Mouse (Mus musculus) fibroblast of lung, adult 2 months (primary cell): Measurements from ENCODE around the gene Ppard.
"Not testable (repeated sequence)": the region's sequence is repeated elsewhere in the genome, so short reads cannot be mapped to it uniquely, and the experiment has no call there.

Experiments used
- DNase-seq: peaks from one replicate; pipeline ENCODE4 v3.0.0-alpha.2; 2011; ENCODE audit warnings: low read depth

Ppard gene

DNA sequence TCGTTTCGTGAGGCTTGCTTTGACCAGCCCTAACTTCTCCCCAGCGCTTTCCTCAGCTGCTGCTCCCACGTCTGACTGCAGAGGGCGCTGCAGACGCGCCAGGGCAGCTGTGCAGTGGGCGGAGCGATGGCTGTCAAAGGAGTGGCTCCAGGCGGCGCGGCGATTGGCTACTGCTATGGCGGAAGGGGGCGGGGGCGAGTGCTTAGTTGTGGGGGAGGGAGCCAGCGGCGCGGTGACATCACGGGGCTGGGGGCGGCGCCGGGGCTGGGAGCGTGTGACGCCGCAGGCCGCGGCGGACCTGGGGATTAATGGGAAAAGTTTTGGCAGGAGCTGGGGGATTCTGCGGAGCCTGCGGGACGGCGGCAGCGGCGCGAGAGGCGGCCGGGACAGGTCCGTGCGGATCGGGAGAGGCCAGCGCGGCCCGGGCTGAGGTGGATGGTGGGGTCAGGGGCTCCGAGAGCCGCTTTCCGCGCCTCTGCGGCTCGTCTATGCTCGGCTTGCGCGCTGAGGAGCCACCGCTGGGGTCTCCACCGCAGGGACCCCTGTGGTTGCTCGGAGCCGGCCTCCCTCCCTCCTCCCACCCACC lies at the start of gene Ppard:
Gene Ppard, plus strand, starts transcription at position 226 of the 586 bp plus-strand sequence.
- peak; percentile 87 for DNase-seq

DNA sequence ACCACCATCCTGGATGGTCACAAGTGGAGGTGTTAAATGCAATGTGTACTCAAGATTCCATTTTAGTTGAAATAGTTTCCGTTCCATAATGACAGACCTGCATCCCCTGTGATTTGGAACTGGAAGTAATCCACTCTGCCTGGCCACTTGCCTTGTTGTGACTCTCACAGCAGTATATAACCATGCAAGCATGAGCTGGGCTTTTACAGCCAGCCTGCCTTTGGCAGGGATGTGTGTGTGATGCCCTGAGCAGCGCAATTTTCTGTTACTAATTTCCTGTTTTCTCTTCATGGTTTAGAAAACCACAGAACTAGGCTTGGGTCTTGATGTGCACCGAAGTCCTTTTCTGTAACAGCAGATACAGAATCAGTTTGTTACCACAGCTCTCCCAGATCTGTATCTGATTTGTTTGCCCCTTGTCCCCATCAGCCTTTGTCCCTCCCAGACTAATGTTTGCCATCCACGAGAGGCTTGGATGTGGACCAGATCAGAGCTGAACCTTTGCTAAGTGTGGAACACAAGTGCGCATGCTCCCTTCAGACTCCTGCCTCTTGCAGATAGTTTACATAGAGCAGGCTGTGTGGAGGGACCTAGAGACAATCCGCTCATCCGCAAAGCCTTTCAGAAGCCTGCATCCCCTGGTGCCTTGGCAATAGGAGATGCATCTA lies 47.4 kb upstream of the Ppard start:
- DNase-seq = no peak

DNA sequence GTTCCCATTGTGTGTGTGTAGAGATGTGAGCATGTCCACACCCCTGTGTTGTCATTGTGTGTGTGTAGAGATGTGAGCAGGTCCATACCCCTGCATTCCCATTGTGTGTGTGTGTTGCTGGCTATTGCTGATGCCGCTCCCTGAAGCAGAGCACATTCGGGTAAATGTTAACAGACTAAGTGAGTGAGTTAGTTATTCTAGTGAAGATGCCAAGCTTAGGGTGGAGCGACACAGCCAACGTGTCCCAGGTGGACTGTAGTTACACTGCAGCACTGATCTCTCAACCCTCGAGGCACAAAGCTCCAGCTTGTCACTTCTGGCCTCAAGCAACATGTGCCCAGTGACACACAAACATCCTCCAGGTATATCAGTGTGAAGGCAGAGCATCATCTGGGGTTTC lies 44.2 kb upstream of the Ppard start:
- no peak for DNase-seq

DNA sequence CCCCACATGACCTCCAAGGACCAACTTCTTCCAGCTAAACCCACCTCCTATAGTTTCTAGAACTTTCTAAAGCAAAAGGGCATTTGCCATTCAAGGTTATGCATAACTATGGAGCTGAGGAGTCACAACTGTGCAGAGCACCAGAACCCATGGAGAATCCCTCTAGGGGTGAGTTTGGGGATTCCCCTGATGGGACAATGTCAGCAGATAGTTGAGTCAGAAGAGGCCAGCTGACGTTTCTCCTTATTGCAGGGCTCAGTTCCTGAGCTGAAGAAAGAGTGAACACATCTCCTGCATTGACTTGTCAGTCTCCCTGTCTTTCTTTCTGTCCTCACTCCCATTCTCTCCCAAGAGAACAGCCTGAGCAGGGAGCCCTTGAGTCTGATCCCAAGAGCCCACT lies 39.7 kb upstream of the Ppard start:
- DNase-seq = no peak

DNA sequence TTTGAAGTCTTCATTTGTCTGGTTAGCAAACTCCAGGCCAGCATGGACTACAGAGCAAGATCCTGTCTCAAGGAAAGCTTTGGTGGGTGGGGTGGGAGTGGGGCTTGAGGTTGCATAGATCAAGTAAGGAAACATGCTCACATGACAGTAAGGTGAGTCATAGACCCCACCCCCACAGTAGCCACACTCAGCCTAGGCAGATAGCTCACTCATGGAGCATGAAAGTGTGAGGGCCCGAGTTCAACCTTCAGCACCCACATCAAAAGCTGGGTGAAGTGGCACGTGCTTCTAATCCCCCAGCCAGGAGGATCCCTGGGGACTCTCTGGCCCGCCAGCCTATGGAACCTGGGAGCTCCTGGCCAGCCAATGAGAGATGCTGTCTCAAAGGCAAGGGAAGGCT lies 38.9 kb upstream of the Ppard start:
- DNase-seq = no peak

DNA sequence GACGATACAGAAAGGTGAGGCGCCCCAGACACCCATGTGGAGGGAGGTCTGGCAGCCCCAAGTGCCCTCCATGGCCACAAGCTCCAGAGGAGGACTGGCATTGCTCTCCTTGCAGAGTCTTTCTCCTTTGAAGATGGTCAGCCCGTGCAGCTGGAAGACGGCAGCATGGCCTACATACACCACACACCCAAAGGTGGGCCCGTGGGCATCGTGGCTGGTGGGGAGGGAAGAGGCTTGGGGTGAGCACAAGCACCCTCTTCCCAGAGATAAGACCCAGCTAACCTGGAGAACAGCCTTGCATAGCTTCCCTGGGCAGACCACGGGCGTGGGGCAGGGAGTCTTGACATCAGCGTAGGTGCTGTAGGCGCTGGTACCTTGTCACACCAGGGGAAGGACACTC lies 37.5 kb upstream of the Ppard start:
- DNase-seq = no peak

DNA sequence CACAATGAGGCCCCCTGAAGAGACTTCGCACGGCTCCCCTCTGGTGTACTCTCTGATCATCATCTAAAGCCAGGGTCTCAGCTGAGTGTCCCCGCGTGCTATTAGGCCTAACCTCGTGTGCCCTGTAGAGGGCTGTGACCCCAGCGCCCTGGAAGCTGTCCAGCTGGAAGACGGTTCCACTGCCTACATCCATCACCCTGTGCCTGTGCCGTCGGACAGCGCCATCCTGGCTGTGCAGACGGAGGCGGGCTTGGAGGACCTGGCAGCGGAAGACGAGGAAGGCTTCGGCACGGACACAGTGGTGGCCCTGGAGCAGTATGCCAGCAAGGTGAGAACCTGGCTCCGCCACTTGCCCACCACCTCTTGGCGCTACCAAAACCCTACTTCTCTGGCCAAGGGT lies 34.9 kb upstream of the Ppard start:
- DNase-seq = no peak

DNA sequence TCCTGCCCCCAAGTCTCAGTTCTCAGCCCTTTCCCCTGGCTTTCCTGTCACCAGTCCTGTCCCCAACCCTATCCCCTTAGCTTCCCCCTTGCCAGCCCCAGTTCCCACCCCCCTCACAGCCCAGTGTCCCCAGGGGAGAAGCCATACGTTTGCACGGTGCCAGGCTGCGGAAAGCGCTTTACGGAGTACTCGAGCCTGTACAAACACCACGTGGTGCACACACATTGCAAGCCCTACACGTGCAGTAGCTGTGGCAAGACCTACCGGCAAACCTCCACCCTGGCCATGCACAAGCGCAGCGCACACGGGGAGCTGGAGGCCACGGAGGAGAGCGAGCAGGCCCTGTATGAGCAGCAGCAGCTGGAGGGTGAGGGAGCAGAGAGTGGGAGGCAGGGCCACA lies 30.5 kb upstream of the Ppard start:
- no peak for DNase-seq

DNA sequence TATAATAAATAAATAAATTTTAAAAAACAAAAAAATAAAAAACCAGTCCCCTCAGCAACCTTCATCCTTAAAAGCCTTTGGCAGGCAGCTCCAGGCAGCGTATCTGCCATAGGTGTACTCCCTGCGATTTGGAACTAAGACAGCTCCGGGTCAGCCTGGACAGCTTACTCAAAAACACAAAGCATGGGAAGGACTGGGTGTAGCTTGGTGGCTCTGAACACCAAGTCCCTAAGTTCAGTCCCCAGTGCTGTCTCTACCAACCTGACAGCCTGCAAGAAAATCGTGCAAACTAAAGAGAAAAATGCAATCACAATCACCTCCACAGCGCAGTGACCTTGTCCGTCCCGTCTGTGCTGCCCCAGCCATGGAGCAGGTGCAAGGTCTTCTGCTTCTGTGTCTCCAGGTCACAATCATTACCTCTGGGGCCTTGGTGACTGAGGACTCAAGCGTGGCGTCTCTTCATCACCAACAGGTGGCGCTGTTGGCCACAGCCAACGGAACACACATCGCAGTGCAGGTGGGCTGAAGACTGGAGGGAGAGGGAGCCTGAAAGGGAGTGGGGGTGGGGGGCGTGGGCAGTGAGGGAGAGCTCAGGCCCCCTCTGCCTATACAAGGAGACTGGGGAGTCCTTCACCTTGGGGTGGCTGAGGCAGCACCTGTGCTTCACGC lies 28.3 kb upstream of the Ppard start:
- no peak for DNase-seq

DNA sequence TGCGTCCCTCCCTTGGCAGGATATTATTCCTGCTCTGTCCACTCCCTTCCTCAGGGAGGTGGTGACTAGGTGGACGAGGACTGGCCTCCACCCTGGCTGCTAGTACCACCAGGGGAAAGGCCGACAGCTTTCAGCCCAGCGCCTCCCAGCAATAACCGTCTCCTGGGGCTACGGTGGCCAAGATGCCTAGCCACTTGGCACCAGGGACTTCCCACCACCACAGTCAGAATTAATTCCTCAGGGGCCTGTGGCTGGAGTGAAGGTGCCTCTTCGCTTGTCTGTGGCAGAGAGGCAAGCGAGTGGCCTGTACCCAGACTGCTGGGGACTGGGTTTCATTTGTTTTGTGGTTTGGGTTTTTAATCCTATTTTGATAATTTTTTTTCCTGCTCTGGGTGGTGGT lies 27.1 kb upstream of the Ppard start:
- no peak for DNase-seq

DNA sequence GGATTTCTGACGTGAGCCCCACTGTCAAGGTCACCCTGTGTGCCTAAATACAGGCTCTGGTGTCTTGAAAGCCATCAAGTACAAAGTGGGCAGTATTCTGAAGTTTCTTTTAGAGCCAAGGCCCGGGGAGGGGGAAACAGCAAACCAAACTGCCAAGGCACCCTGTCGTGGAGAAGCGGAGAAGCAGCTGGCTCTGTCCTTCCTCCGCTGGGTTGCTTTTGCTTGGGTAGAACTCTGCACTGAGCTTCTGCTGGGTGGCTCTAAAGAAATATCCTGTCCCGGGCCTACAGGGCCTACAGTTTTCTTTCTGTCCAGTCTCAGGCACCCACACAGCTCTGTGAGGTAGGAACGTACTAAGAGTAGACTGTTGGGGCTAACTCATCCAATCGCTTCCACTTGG lies 25.4 kb upstream of the Ppard start:
- DNase-seq = no peak

DNA sequence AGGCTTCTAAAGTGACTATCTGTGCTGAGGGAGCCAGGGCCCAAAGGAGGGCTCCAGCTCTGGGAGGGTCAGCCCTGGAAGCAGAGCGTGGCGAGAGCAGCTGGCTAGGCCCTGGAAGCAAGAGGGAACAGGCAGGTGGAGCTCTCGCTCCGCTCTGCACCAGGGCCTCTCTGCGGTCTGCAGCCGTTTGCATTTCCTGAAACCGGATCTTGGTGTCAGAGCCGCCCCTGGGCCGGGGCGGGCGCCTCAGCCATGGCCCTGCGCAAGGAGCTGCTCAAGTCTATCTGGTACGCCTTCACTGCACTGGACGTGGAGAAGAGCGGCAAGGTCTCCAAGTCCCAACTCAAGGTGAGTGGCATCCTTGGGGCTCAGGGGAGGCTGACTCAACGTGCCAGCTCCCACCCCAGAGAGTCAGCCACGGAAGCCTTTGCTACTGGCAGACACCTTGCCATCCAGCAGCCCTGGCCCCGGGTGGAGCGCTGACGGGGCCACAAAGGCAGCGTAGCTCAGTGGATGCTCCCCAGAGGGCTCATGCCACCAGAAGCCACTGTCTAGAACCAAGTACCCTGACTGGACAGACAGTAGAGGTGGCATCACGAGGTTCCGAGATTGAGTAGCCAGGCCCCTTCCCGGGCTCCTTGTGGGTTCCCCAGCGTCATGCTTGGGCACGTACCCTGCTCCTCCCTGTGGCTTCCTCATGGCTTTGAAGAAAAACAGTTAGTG lies 24.7 kb upstream of the Ppard start, which contains the start of gene Def6:
Gene Def6, plus strand, starts transcription at position 188 of the 723 bp plus-strand sequence.
- DNase-seq = peak; percentile 77

DNA sequence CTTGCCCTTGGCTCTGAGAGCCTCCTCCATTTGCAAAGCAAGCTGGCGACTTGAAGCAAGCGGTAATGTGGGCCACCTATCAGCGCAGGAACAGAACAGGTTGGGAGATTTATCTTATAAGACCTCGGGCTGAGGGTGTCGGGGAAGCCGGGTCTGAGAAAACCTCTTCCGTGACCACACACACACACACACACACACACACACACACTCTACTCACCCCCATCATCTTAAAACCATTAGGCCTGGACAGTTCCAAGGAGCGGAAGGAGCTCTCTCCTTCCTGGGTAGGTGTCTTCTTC lies 24.2 kb upstream of the Ppard start:
- no peak for DNase-seq

DNA sequence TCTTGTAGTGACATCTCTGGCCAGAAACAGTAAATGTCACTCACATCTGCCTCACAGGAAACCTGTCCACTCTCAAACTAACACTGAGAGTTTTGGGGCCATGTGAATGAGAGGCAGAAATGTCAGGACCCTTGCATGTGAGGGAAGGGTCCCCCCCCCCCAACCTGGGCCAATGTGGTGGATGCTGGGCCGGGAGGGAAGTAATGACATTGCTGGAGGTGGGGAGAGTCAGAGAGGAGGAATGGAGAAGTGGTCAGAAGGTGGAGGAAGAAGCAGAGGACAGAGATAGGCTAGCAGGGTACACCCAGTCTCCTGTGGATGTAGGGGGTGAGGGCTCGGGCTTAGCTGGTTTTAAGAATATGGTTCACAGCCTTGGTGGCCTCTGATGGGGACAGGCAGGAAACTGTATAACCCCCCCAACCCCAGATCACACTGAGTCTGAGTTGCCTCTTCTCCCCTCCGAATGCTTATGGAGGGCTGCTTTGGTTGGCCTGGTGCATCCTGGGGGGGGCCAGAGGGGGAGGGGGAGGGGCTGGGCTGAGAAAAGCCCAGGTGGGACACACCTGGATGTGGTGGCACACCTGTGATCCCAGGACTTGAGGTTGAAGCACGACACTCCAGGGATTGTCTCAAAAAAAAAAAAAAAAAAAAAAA lies 22.9 kb upstream of the Ppard start:
- DNase-seq = no peak

DNA sequence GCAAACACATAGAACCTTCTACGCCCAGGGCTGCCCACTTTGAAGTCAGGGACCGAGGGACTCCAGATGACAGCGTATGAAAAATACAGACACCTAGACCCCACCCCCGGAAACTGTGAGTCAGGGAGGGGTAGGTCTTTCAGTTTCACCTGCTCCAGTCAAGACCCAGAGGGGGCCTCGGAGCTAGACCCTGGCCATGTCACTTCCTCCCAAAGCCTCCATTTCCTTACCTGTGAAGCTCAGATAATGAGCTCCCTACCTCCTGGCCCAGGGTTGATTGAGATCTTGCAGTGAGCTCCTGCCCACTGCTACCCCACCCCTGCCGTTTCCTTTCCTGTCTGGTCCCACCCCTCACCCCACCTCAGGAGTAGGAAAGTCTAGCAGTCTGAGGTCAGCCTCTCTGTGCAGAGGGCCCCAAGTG lies 20.6 kb upstream of the Ppard start:
- DNase-seq = no peak

DNA sequence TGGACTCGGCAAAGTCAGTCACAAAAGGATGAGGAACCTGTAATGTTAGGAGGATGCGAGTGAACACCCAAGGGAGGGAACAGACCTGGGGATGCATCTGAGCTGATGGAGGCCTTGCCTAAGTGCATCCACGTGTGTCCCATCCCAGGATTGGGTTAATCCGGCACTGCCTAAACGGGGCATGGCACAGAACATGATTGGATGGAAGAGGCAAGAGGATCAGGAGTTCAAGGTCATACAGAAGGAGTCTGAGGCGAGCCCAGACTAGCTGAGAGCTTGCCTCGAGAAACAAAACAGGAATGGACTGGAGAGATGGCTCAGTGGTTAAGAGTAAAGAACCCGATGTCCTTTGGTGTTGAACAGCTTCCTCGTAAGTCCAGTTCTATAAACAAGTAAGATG lies 20.1 kb upstream of the Ppard start:
- no peak for DNase-seq

DNA sequence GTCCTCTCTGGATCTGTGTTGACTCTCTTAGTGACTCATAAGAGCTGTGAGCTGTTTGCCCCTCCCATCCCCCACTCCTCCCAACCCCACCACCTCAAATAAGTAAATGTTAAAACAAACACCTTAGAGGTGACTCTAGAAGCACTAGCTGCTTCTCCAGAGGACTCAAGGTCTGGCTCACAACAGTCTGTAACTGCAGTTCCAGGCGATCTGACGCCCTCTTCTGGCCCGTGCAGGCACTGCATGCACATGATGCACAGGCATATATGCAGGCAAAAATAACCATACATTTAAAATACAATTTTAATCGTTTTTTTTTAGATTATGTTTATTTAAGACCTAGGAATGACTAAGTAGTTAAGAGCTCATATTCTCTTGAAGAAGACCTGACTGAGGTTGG lies 19.3 kb upstream of the Ppard start:
- DNase-seq = no peak

DNA sequence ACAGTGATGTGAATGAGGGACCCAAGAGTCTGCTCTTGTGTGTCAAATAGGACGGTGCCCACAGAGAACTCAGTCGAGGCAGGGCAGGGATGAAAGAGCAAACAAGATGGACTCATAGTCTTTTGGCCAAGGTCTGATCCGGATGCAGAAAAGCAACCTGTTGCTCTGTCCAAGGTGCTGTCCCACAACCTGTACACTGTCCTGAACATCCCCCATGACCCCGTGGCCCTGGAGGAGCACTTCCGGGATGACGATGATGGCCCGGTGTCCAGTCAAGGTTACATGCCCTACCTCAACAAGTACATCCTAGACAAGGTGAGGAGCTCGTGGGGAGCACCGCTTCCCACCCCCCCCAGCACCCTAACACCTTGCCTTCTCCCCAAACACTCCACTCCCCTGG lies 15.7 kb upstream of the Ppard start:
- no peak for DNase-seq

DNA sequence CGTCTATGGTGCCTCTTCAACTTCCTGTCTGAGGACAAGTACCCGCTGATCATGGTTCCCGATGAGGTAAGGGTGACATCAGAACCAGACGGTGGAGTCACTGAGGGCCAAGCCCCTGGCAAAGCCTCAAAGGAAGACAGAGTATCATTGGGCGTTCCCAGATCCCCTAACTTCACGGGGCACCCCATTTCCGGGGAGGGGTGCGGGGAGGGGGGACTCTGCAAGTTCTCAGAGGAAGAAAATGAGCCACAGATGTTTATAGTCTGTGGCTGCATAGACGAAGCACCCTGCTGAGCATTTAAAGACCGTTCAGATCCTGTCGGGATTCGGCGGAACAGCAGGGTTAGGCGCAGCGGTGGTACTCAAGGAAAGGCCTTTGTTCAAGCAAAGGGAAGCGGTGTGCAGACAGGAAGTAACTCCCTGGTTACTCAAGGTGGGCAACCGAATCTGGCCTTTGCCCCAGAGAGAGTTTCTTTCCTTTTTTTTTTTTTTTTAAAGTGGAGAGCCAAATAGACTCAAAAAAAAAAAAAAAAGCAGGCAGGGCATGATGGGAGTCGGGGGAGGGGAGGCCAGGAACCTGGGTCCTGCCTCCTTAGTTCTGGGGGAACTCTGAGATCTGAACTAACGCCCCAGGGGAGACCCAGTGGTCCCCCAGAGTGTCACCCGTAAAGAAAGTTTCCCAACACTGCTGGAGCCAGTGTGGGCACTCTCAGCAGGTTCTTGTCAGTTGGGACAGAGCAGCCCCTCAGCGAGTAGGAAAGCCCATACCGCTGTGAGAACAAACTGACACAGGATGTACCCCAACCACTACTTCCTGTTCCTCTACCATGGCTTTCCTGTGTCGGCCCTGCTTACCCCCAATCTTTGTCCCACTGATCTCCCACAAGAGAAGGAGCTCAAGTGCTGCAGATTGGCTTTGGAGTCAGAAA lies 14.5 kb upstream of the Ppard start:
- DNase-seq = no peak

DNA sequence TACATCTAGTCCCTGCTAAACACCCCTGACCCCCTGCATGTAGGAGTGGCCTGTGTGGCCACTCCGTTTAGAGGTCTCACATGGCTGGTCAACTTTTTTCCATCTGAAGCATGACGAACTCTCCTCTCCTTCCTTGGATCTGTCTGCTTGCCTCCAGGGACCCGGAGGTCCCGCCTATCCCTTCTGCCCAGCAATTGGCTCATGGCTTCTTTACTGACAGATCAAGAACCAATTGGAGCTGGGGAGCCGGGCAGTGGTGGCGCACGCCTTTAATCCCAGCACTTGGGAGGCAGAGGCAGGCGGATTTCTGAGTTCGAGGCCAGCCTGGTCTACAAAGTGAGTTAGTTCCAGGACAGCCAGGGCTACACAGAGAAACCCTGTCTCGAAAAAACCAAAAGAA lies 10.0 kb upstream of the Ppard start:
- DNase-seq = not testable (repeated sequence)

DNA sequence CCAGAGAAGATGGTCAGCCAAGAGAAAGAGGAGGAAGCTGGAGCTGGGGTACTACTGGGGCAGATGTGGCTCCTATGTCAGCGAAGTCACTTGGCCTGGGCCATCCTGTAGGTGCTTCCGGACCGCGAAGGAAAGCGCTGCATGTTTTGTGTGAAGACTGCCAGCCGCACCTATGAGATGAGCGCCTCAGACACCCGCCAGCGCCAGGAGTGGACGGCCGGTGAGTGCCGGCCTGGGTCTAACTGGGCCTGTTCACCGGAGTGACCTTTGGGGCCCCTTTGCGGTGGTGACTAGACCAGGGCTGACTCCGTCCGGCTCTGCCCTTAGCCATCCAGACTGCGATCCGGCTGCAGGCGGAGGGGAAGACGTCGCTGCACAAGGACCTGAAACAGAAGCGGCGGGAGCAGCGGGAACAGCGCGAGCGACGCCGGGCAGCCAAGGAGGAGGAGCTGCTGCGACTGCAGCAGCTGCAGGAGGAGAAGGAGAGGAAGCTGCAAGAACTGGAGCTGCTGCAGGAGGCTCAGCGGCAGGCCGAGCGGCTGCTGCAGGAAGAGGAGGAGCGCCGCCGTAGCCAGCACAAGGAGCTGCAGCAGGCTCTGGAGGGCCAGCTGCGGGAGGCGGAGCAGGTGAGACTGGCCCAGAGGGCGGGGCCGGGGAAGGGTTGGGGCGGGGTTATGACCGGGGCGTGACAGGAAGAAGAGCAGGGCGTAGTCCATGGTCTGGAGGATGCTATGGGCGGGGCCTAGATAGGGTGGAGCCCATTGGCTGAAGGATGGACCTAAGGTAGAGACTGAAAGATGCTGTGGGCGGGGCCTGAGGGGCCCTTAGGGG lies 8.7 kb upstream of the Ppard start:
- peak; percentile 42 for DNase-seq
